Mouse (Mus musculus): Measurements from ENCODE around the gene Dab1.

GRCm38 (mm10) chr4:103702137-103702536 lies 83.0 kb downstream of the Dab1 start:
- TF ChIP-seq MAX (IDR thresholded peaks at IDR 0.05) (no peak), CTCF (IDR thresholded peaks at IDR 0.05; ENCODE audit: control insufficient read depth, insufficient read depth, insufficient read length) (no peak), MYOD1 (IDR thresholded peaks at IDR 0.05; ENCODE audit: control insufficient read depth, insufficient read length, low read depth) (no peak), FOSL1 (IDR thresholded peaks at IDR 0.05; ENCODE audit: insufficient read depth, low read length, poor library complexity, severe bottlenecking) (no peak), MYOG (IDR thresholded peaks at IDR 0.05; ENCODE audit: control insufficient read depth, extremely low read depth, insufficient read length) (no peak), CEBPB (IDR thresholded peaks at IDR 0.05; ENCODE audit: low read depth) (no peak), USF1 (IDR thresholded peaks at IDR 0.05; ENCODE audit: low read depth) (no peak)
